Mouse (Mus musculus) intestine, postnatal 0 days (tissue): ENCODE results near the gene Atp2b4. TPM values are rescaled to one million over a fixed set of nuclear protein-coding genes. Genes with fewer than 3 reads are reported as not detected.
A peak's percentile ranks its signal among the peaks of the same experiment; 100 is the strongest.

ENCODE experiments used
- ATAC-seq: fragments of 200-750 bp; cut with Nextera tagmentation; 2 replicates; pipeline ENCODE4 v1.8.0; 2017; ENCODE audit warnings: mild to moderate bottlenecking, moderate TSS enrichment, moderate library complexity
- H3K27ac ChIP-seq: fragments of 300-500 bp; sonication (generic); 2 replicates; pipeline ENCODE4 v1.5.1; 2014; ENCODE audit warnings: mild to moderate bottlenecking, low read depth, low read length, moderate library complexity
- H3K27me3 ChIP-seq: fragments of 300-500 bp; sonication (generic); replicated peaks from 2 replicates; pipeline ENCODE4 v1.6.1; 2014; ENCODE audit warnings: low read length, mixed read lengths; ENCODE audit not compliant: control insufficient read depth, insufficient read depth
- H3K36me3 ChIP-seq: fragments of 300-500 bp; sonication (generic); 2 replicates; pipeline ENCODE4 v1.6.1; 2014; ENCODE audit warnings: mild to moderate bottlenecking, moderate library complexity; ENCODE audit not compliant: control insufficient read depth, insufficient read depth
- H3K4me1 ChIP-seq: fragments of 300-500 bp; sonication (generic); replicated peaks from 2 replicates; pipeline ENCODE4 v1.6.1; 2014; ENCODE audit warnings: antibody characterized with exemption, low read length, mixed read lengths; ENCODE audit not compliant: control insufficient read depth, insufficient read depth
- H3K4me2 ChIP-seq: fragments of 300-500 bp; sonication (generic); replicated peaks from 2 replicates; pipeline ENCODE4 v1.6.1; 2014; ENCODE audit warnings: low read depth, mild to moderate bottlenecking, moderate library complexity
- H3K4me3 ChIP-seq: fragments of 300-500 bp; sonication (generic); 2 replicates; pipeline ENCODE4 v1.5.1; 2014; ENCODE audit warnings: low read depth, low read length
- H3K9ac ChIP-seq: fragments of 300-500 bp; sonication (generic); 2 replicates; pipeline ENCODE4 v1.6.1; 2014; ENCODE audit warnings: mild to moderate bottlenecking, low read depth, low read length
- H3K9me3 ChIP-seq: fragments of 300-500 bp; sonication (generic); 2 replicates; pipeline ENCODE4 v1.6.1; 2016; ENCODE audit warnings: mixed run types; ENCODE audit not compliant: control insufficient read depth
- CTCF ChIP-seq: sonication (generic); IDR thresholded peaks from 2 replicates; pipeline ENCODE4 v1.5.1; 2016; ENCODE audit warnings: low read depth, mild to moderate bottlenecking, control low read depth, antibody characterized with exemption, moderate library complexity
- WGBS: fragments of 180-500 bp; shearing (Covaris S2); extraction: QIAGEN DNeasy Blood & Tissue Kit; methylation state at CpG from one replicate; pipeline ENCODE4 v1.1.7; 2014; 5-methylcytosine and 5-hydroxymethylcytosine counted together
- polyA plus RNA-seq: library from polyadenylated mRNA; unstranded; fragments of >200 nt; fragmentation: Nextera tagmentation; extraction: Ambion mirVana; gene quantifications from 2 replicates; pipeline ENCODE4 v1.2.1, GENCODE M21; 2015

Gene Atp2b4
- polyA plus RNA-seq, 1 experiment from 2014 or later = 9.8 TPM

GRCm38 (mm10) chr1:133793646-133794045 lies 7.2 kb downstream of the Atp2b4 start:
- Histone ChIP-seq H3K4me1 (peaks cover 5% of the 10 kb centered on the region; the same call in 1 of the 2 replicates), H3K9ac (no peak overlapping the region), H3K9me3 (no peaks in the 10 kb centered on the region), H3K36me3 (0 out of 2 replicates have a peak, but pooled peaks cover 5% of the 10 kb centered on the region), H3K4me2 (no peak overlapping the region), H3K4me3 (no peak overlapping the region), H3K27me3 (no peaks in the 10 kb centered on the region), H3K27ac (no peak overlapping the region)
- ATAC-seq = no peak
- TF ChIP-seq CTCF = no peak
- WGBS = 45% methylated on average over 1 of the region's 1 CpGs

GRCm38 (mm10) chr1:133790011-133790410 lies 10.8 kb downstream of the Atp2b4 start:
- H3K27ac ChIP-seq = no peak overlapping the region
- H3K36me3 ChIP-seq = 0 out of 2 replicates have a peak, but pooled peaks cover 4% of the 10 kb centered on the region
- H3K4me3 ChIP-seq = no peak overlapping the region
- no peak for ATAC-seq
- no peaks in the 10 kb centered on the region for H3K9me3 ChIP-seq
- WGBS = 90% methylated on average over 4 of the region's 4 CpGs
- H3K4me2 ChIP-seq = no peak overlapping the region
- no peak for TF ChIP-seq CTCF
- H3K4me1 ChIP-seq = no peaks in the 10 kb centered on the region
- H3K27me3 ChIP-seq = no peaks in the 10 kb centered on the region
- H3K9ac ChIP-seq = no peak overlapping the region

DNA sequence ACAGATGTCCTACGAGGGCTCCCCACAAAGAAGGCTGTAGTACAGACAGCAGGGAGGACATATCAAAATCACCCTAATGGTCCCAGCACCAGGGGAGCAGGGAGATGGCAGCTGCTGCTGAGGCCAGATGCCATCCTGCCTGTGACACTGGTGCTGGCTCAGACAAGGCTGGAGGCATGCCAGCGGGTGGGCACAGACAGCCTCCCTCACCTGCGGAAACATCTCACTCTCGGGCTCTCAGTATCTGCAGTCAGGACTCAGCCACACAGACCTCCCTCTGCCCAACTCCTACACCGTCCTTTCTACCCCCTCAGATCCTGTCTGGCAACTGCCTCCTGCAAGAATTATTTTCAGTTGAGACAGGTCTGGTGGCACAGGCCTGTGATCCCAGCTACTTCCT lies 12.0 kb downstream of the Atp2b4 start:
- Histone ChIP-seq H3K4me3 (no peak overlapping the region), H3K9me3 (no peaks in the 10 kb centered on the region), H3K36me3 (no peaks in the 10 kb centered on the region), H3K27ac (no peak overlapping the region), H3K9ac (no peak overlapping the region), H3K27me3 (no peaks in the 10 kb centered on the region), H3K4me1 (no peaks in the 10 kb centered on the region), H3K4me2 (no peak overlapping the region)
- 72% methylated on average over 5 of the region's 5 CpGs for WGBS
- TF ChIP-seq CTCF = no peak
- ATAC-seq = no peak

- no peak overlapping the region for H3K9ac ChIP-seq
- no peaks in the 10 kb centered on the region for H3K9me3 ChIP-seq
- TF ChIP-seq CTCF = no peak
- H3K27ac ChIP-seq = no peak overlapping the region
- no peaks in the 10 kb centered on the region for H3K36me3 ChIP-seq
- H3K4me2 ChIP-seq = no peak overlapping the region
- ATAC-seq = no peak
- no peaks in the 10 kb centered on the region for H3K4me1 ChIP-seq
- H3K27me3 ChIP-seq = no peaks in the 10 kb centered on the region
- WGBS = 68% methylated on average over 10 of the region's 10 CpGs
- H3K4me3 ChIP-seq = no peak overlapping the region
Measured at GRCm38 (mm10) chr1:133787500-133788210, 13.2 kb downstream of the Atp2b4 start.

DNA sequence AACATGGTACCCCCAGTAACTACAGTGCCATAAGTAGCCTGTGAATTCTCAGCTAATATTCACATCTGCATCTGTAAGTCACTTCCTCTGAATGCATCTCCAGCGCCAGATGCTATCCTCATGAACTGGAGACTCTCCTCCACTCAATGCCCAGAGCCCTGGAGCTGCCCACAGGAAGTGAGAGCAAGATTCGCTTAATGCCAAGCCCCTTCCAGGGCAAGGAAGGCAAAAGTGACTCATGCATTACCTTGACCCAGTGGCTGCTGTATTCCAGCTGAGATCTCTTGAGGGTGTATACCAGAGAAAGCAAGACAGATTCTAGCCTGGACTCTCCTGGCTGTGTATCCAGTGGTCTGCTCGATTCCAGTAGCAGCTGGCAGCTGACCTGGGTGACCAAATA lies 16.2 kb downstream of the Atp2b4 start:
- Histone ChIP-seq H3K4me3 (no peak overlapping the region), H3K9me3 (no peaks in the 10 kb centered on the region), H3K9ac (no peak overlapping the region), H3K27ac (no peak overlapping the region), H3K27me3 (no peaks in the 10 kb centered on the region), H3K4me2 (no peak overlapping the region), H3K4me1 (no peaks in the 10 kb centered on the region), H3K36me3 (no peaks in the 10 kb centered on the region)
- WGBS = 80% methylated on average over 3 of the region's 3 CpGs
- ATAC-seq = no peak
- no peak for TF ChIP-seq CTCF

DNA sequence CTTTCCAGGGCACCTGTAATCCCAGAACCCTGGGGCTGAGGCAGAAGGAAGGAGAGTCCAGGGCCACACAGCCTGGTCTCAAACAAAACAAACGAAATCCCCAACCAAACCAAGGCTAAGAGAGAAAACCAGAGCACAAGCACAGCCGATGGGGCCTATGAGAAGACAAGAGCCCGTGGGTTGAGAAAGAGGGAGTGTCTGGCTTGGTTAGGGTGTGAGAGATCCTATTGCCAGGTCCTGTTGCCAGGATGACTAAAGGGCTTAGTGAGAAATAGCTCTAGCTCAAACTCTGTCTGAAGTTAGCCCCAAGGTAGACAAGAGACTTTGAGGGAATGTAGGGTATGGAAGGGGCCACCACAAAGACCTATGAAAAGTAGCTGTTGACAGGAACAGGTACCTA lies 19.3 kb downstream of the Atp2b4 start:
- no peak for ATAC-seq
- no peak overlapping the region for H3K27ac ChIP-seq
- no peak for TF ChIP-seq CTCF
- no peak overlapping the region for H3K4me2 ChIP-seq
- H3K4me3 ChIP-seq = no peak overlapping the region
- 0 out of 2 replicates have a peak, but pooled peaks cover 5% of the 10 kb centered on the region for H3K4me1 ChIP-seq
- 40% methylated on average over 3 of the region's 3 CpGs for WGBS
- H3K36me3 ChIP-seq = no peaks in the 10 kb centered on the region
- H3K9ac ChIP-seq = no peak overlapping the region
- no peaks in the 10 kb centered on the region for H3K27me3 ChIP-seq
- no peaks in the 10 kb centered on the region for H3K9me3 ChIP-seq

DNA sequence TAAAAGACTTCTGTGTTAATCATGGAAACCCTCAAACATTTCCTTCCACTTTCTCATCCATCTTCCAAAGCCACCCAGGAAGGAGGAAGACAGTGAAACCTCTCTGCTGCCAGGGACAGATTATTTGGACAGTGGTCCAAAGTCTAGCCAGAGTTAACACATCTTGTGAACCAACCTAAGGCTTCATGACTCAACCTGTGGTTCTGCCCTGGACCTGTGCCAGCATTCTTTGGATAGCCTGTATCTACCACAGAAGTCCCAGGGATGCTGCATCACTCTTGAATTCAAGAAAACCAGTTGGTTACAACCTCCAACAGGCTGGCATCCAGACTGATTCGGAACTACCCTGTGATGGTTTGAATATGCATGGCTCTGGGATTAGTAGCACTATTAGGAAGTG lies 21.8 kb downstream of the Atp2b4 start:
- H3K36me3 ChIP-seq = no peaks in the 10 kb centered on the region
- H3K9me3 ChIP-seq = no peaks in the 10 kb centered on the region
- H3K27ac ChIP-seq = no peak overlapping the region
- 81% methylated on average over 1 of the region's 1 CpGs for WGBS
- H3K9ac ChIP-seq = no peak overlapping the region
- H3K27me3 ChIP-seq = no peaks in the 10 kb centered on the region
- peak; percentile 68 for ATAC-seq
- H3K4me3 ChIP-seq = no peak overlapping the region
- TF ChIP-seq CTCF = no peak
- no peak overlapping the region for H3K4me2 ChIP-seq
- H3K4me1 ChIP-seq = 0 out of 2 replicates have a peak, but pooled peaks cover 5% of the 10 kb centered on the region
